Mouse (Mus musculus) liver, postnatal 0 days (tissue): Measurements from ENCODE around the gene Lemd2.

Experiments
- CTCF ChIP-seq: sonication (generic); IDR thresholded peaks from 2 replicates; pipeline ENCODE4 v1.5.1; 2016; ENCODE audit warnings: antibody characterized with exemption, low read depth
- EP300 ChIP-seq: IDR thresholded peaks from 2 replicates; pipeline ENCODE4 v1.6.1; 2016; ENCODE audit warnings: antibody characterized with exemption, low read depth, mild to moderate bottlenecking

DNA sequence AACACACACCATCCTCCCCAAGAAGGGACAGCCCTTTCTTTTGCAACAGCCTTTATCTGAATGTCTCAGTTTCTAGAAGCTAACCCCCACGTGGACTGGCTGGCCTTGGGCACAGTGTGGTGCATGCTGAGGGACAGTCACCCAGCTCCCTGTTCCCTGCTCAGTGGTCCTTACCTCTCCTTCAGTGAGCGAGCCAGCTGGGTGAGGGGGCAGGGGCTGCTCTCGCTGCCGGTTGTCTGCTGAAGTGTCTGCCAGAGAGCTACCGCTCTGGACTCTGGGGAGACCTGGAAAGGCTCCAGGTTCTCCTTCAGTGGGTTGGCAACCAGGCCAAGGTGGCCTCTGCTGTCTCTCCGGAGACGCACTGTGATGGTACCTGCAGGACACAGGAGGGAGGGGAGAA lies 53.4 kb downstream of the Lemd2 start:
- TF ChIP-seq CTCF (no peak), EP300 (no peak)
